Mouse (Mus musculus): ENCODE results near the gene Map3k12. TPM values are rescaled to one million over a fixed set of nuclear protein-coding genes. Genes with fewer than 3 reads are reported as not detected.

Map3k12 gene
- total and polyA plus RNA-seq, 2 experiments from 2014 or later, result 39.4 to 75.0 TPM

DNA sequence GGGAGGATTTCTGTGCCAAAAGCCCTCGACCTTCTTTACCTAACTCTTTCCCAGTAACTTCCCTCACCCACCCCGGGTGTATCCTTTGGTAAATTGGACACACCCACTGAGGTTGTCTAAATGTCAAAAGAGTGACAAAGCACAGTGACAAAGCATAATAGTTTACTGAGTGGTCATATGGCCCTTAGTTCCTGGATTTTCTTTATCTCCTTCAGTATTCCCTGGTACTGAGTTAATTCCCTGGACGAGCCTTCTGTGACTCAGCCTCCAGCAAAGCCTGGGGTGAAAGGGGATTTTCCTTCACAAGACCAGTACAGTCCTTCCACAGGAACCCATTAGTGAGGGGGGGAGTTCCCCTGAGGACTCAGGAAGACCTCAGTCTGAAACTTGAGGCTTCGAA is 55.9 kb downstream of the Map3k12 start:
- Histone ChIP-seq H3K27me3 (ENCODE audit: insufficient read depth, low read length) (no peaks in the 10 kb centered on the region), H3K4me3 (ENCODE audit: low read depth, low read length) (no peak overlapping the region), H3K9me3 (ENCODE audit: low read length) (no peaks in the 10 kb centered on the region), H3K27ac (ENCODE audit: low read depth, low read length) (no peak overlapping the region), H3K9ac (no peak overlapping the region), H3K4me2 (ENCODE audit: low read depth) (no peak overlapping the region), H3K4me1 (ENCODE audit: insufficient read depth) (peaks cover 6% of the 10 kb centered on the region; the same call in 1 of the 2 replicates), H3K36me3 (ENCODE audit: insufficient read depth) (no peaks in the 10 kb centered on the region)
- DNase-seq (no peak), ATAC-seq (no peak)
- 72% methylated on average over 4 of the region's 4 CpGs for WGBS
- no peak for TF ChIP-seq CTCF (IDR thresholded peaks at IDR 0.05; ENCODE audit: low read depth)

DNA sequence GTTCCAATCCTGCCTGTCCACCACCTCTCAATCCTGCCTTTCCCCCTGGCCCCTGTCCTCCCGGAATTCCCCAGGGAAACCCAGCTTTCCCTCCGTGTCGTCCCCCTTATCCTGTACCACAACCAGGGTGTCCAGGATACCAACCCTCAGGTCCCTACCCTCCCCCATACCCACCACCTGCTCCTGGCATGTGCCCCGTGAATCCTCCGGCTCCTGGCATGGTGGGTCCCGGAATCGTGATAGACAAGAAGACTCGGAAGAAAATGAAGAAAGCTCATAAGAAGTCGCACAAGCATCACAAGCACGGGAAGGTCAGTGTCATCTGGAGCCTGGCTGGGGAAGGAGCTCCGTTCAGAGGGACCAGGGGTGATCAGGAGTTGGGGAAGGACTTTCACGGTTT is 56.5 kb downstream of the Map3k12 start:
- no peak for TF ChIP-seq CTCF (IDR thresholded peaks at IDR 0.05; ENCODE audit: low read depth)
- H3K4me2 ChIP-seq (ENCODE audit: low read depth), result no peak overlapping the region
- H3K4me3 ChIP-seq (ENCODE audit: low read depth, low read length), result no peak overlapping the region
- peaks cover 6% of the 10 kb centered on the region; the same call in 1 of the 2 replicates for H3K4me1 ChIP-seq (ENCODE audit: insufficient read depth)
- WGBS, result 79% methylated on average over 12 of the region's 12 CpGs
- no peaks in the 10 kb centered on the region for H3K27me3 ChIP-seq (ENCODE audit: insufficient read depth, low read length)
- no peak overlapping the region for H3K9ac ChIP-seq
- DNase-seq (no peak), ATAC-seq (no peak)
- no peak overlapping the region for H3K27ac ChIP-seq (ENCODE audit: low read depth, low read length)
- H3K36me3 ChIP-seq (ENCODE audit: insufficient read depth), result no peaks in the 10 kb centered on the region
- no peaks in the 10 kb centered on the region for H3K9me3 ChIP-seq (ENCODE audit: low read length)

DNA sequence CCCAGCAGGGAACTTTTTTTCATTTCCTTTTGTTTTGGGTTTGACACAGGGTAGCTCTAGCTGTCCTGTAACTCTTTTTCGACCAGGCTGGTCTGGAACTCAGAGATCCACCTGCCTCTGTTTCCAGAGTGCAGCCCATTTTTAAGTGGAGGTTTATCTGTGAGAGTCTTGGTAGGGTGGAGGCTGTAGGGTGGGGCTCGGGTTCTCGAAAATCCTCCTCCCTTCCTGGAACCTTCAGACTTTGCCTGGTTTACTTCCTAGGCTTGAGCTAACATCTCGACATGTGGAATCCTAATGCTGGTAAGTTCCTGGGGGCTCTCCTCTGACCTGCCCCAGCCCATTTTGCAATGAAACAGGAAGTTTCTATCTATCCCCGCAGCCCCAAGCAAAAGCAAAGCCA is 57.0 kb downstream of the Map3k12 start:
- Histone ChIP-seq H3K4me3 (ENCODE audit: low read depth, low read length) (no peak overlapping the region), H3K9me3 (ENCODE audit: low read length) (no peaks in the 10 kb centered on the region), H3K4me1 (ENCODE audit: insufficient read depth) (peaks cover 6% of the 10 kb centered on the region; the same call in 1 of the 2 replicates), H3K27ac (ENCODE audit: low read depth, low read length) (no peak overlapping the region), H3K36me3 (ENCODE audit: insufficient read depth) (no peaks in the 10 kb centered on the region), H3K9ac (no peak overlapping the region), H3K27me3 (ENCODE audit: insufficient read depth, low read length) (no peaks in the 10 kb centered on the region), H3K4me2 (ENCODE audit: low read depth) (peak overlapping the region; percentile 64)
- no peak for TF ChIP-seq CTCF (IDR thresholded peaks at IDR 0.05; ENCODE audit: low read depth)
- WGBS, result 73% methylated on average over 5 of the region's 5 CpGs
- no peak for ATAC-seq
- no peak for DNase-seq

DNA sequence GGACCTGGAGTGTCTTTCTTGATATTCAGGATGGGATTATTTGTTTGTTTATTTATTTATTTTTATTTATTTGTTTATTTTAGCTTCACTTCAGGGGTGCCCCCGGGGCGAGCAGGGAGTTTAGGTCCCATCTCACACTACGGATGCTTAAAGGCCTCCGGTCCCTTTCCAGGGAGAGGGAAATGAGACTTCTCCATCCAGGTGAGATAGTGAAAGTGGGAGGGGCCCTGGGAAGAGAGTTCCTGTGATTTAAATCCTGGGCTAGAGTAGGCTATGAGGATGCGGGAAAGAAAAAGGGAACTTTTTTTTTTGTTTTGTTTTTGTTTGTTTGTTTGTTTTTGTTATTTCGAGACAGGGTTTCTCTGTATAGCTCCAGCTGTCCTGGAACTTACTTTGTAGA is 57.5 kb downstream of the Map3k12 start:
- no peak for TF ChIP-seq CTCF (IDR thresholded peaks at IDR 0.05; ENCODE audit: low read depth)
- Histone ChIP-seq H3K27me3 (ENCODE audit: insufficient read depth, low read length) (no peaks in the 10 kb centered on the region), H3K4me1 (ENCODE audit: insufficient read depth) (peaks cover 6% of the 10 kb centered on the region; the same call in 1 of the 2 replicates), H3K9me3 (ENCODE audit: low read length) (no peaks in the 10 kb centered on the region), H3K27ac (ENCODE audit: low read depth, low read length) (no peak overlapping the region), H3K4me2 (ENCODE audit: low read depth) (peak overlapping the region; percentile 64), H3K9ac (peak overlapping the region; percentile 41; the same call in 1 of the 2 replicates), H3K4me3 (ENCODE audit: low read depth, low read length) (peak overlapping the region; percentile 43), H3K36me3 (ENCODE audit: insufficient read depth) (no peaks in the 10 kb centered on the region)
- WGBS, result 41% methylated on average over 6 of the region's 6 CpGs
- ATAC-seq (no peak), DNase-seq (no peak)

DNA sequence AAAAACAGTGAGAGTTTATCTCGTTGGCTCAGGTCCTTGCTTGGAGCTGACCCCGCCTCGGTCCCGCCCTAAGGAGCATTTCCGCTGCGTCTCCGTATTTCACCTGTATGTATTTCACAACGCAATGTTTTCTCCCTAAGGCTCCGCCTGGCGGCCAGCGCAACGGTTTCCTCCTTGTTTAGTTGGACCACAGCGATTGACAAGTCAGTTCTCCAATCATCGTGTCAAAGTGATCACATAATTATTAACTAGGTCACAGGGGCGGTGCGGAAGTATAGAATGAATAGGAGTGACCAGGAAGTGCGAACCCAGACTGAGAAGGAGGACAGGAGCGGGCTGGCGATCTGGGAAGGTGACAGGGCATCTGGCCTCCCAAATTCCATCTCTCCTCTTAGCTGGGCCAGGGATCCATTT is 58.0 kb downstream of the Map3k12 start, which contains the start of gene Prr13:
Gene Prr13 (plus strand): TSS at position 125 of the 414 bp plus-strand sequence.
- H3K27me3 ChIP-seq (ENCODE audit: insufficient read depth, low read length), result no peaks in the 10 kb centered on the region
- 0 out of 2 replicates have a peak within 1 kb of the TSS, but pooled peaks have one; percentile 10 for H3K27ac ChIP-seq (ENCODE audit: low read depth, low read length)
- peak; percentile 86 for ATAC-seq
- peak; percentile 74 for TF ChIP-seq CTCF (IDR thresholded peaks at IDR 0.05; ENCODE audit: low read depth)
- H3K9ac ChIP-seq, result peak within 1 kb of the TSS; percentile 41; the same call in 1 of the 2 replicates
- under 1% methylated on average over 19 of the region's 19 CpGs for WGBS
- peak within 1 kb of the TSS; percentile 43 for H3K4me3 ChIP-seq (ENCODE audit: low read depth, low read length)
- peak within 1 kb of the TSS; percentile 64 for H3K4me2 ChIP-seq (ENCODE audit: low read depth)
- H3K36me3 ChIP-seq (ENCODE audit: insufficient read depth), result no peaks in the 10 kb centered on the region
- H3K9me3 ChIP-seq (ENCODE audit: low read length), result no peaks in the 10 kb centered on the region
- H3K4me1 ChIP-seq (ENCODE audit: insufficient read depth), result peaks cover 6% of the 10 kb centered on the region; the same call in 1 of the 2 replicates
- peak; percentile 90 for DNase-seq

DNA sequence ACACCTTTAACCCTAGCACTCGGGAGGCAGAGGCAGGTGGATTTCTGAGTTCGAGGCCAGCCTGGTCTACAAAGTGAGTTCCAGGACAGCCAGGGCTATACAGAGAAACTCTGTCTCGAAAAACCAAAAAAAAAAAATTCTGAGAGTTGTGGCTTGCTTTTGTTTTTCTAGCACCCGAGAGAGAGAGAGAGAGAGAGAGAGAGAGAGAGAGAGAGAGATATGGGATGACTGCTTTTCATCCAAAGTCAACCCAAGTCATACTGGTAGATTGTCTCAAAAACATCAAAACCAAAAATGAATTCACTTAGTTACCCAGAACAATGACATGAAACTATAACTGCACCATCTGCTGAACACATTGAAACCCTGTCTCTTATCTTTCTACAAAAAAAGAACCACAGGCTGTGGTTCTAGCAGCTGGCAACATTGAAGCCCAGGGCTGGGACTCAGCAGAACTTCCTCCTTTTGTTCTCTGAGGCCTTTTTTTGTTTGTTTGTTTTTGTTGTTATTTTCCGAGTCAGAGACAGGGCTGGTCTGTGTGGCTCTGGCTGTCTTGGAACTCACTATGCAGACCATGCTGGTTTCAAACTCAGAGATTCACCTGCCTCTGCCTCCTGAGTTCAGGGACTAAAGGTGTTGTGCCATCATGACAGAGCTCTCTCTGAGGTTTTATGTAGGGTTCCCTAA is 58.7 kb downstream of the Map3k12 start:
- peak overlapping the region; percentile 64 for H3K4me2 ChIP-seq (ENCODE audit: low read depth)
- H3K36me3 ChIP-seq (ENCODE audit: insufficient read depth), result no peaks in the 10 kb centered on the region
- H3K4me1 ChIP-seq (ENCODE audit: insufficient read depth), result peaks cover 6% of the 10 kb centered on the region; the same call in 1 of the 2 replicates
- no peaks in the 10 kb centered on the region for H3K27me3 ChIP-seq (ENCODE audit: insufficient read depth, low read length)
- no peaks in the 10 kb centered on the region for H3K9me3 ChIP-seq (ENCODE audit: low read length)
- ATAC-seq (no peak), DNase-seq (no peak)
- H3K4me3 ChIP-seq (ENCODE audit: low read depth, low read length), result peak overlapping the region; percentile 43; the same call in 1 of the 2 replicates
- WGBS, result 73% methylated on average over 5 of the region's 5 CpGs
- no peak overlapping the region for H3K9ac ChIP-seq
- H3K27ac ChIP-seq (ENCODE audit: low read depth, low read length), result 0 out of 2 replicates have a peak overlapping the region, but pooled peaks have one; percentile 10
- no peak for TF ChIP-seq CTCF (IDR thresholded peaks at IDR 0.05; ENCODE audit: low read depth)

DNA sequence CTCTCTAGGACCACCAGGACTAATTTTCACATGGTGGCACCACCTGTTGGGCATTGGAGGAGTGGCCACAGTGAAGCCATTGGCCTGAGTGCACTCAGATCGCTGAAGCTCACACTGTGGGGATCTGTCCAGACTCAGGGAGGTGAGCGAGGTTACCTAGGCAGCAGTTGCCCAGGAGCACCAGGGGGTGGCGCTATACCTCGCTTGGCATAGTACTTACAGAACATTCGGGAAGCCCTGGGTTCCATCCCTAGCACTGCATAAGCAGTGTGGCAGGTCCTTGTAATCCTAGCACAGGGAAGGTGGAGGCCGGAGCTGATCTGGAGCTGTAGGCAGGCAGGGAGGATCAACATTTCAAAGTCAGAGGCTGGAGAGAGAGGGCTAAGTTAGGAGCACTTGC is 60.9 kb downstream of the Map3k12 start:
- peak; percentile 18 for TF ChIP-seq CTCF (IDR thresholded peaks at IDR 0.05; ENCODE audit: low read depth)
- Histone ChIP-seq H3K9me3 (ENCODE audit: low read length) (no peaks in the 10 kb centered on the region), H3K4me3 (ENCODE audit: low read depth, low read length) (no peak overlapping the region), H3K4me2 (ENCODE audit: low read depth) (no peak overlapping the region), H3K9ac (no peak overlapping the region), H3K27me3 (ENCODE audit: insufficient read depth, low read length) (no peaks in the 10 kb centered on the region), H3K27ac (ENCODE audit: low read depth, low read length) (no peak overlapping the region), H3K36me3 (ENCODE audit: insufficient read depth) (no peaks in the 10 kb centered on the region), H3K4me1 (ENCODE audit: insufficient read depth) (peaks cover 6% of the 10 kb centered on the region; the same call in 1 of the 2 replicates)
- ATAC-seq (no peak), DNase-seq (no peak)
- 41% methylated on average over 6 of the region's 6 CpGs for WGBS

All from forebrain, postnatal 0 days (tissue).